Mouse (Mus musculus) ES-E14 (cell line): ENCODE results near the gene Gtf2ird2.

Experiments
- CHD2 ChIP-seq: IDR thresholded peaks from 2 replicates; pipeline ENCODE4 v1.6.1; 2014; ENCODE audit warnings: mild to moderate bottlenecking, low read depth, low read length, inconsistent platforms
- HCFC1 ChIP-seq: IDR thresholded peaks from 2 replicates; pipeline ENCODE4 v1.6.1; 2012; ENCODE audit warnings: low read length, inconsistent platforms, borderline replicate concordance; ENCODE audit not compliant: insufficient read depth
- ZC3H11A ChIP-seq: IDR thresholded peaks from 2 replicates; pipeline ENCODE4 v1.6.1; 2012; ENCODE audit warnings: low read depth, mild to moderate bottlenecking, inconsistent platforms, low read length, borderline replicate concordance
- ZNF384 ChIP-seq: IDR thresholded peaks from 2 replicates; pipeline ENCODE4 v1.6.1; 2012; ENCODE audit warnings: low read depth, low read length, inconsistent platforms

DNA sequence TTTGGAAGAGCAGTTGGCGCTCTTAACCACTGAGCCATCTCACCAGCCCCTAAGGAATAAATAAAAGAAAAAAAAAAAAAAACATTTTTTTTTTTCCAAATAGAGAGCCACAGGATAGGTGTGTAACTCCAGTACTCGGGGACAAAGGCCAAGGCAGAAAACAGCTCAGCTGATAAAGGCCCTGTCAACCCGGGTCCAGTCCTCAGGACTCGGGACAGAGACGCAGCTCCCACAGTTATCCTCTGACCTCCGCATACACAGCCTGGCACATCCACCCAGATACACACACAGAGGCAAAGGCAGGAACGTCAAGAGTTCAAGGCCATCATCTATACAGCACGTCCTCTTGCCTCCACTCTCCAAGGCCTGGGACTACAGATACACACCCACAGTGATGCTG lies 13.7 kb upstream of the Gtf2ird2 start:
- TF ChIP-seq ZNF384 (no peak), ZC3H11A (no peak), CHD2 (no peak), HCFC1 (no peak)
